8 mouse cellular contexts compared by ENCODE assay signal in genomic region chr12:83922724-83923485, GRCm38 (mm10). TPM values are rescaled to one million over a fixed set of nuclear protein-coding genes. Genes with fewer than 3 reads are reported as not detected.
DNase-seq lines count a peak whose midpoint lies in the region; ATAC-seq and TF ChIP-seq lines count a peak whose summit lies in the region.

No protein-coding gene starts in this region.

- peaks cover 14% of the 10 kb centered on the region; the same call in 1 of the 2 replicates for H3K4me1 ChIP-seq in lung, postnatal 0 days (ENCODE audit: insufficient read depth, low read depth, low read length)
- peaks cover 28% of the 10 kb centered on the region for H3K4me1 ChIP-seq in heart, postnatal 0 days (ENCODE audit: control insufficient read depth, insufficient read depth)
- peaks cover 56% of the 10 kb centered on the region for H3K4me1 ChIP-seq in liver, embryonic 12.5 days

- H3K4me2 ChIP-seq in lung, postnatal 0 days (replicated peaks; ENCODE audit: low read depth, low read length), result peak overlapping the region; percentile 54
- H3K4me2 ChIP-seq in heart, postnatal 0 days (ENCODE audit: low read depth, low read length), result peak overlapping the region; percentile 76
- peak overlapping the region; percentile 77 for H3K4me2 ChIP-seq in liver, embryonic 12.5 days

- no peaks in the 10 kb centered on the region for H3K27me3 ChIP-seq in lung, postnatal 0 days (replicated peaks; ENCODE audit: insufficient read depth, low read length)
- no peaks in the 10 kb centered on the region for H3K27me3 ChIP-seq in heart, postnatal 0 days (ENCODE audit: control insufficient read depth, insufficient read depth, low read length)
- H3K27me3 ChIP-seq in liver, embryonic 12.5 days (replicated peaks), result no peaks in the 10 kb centered on the region

- 27% methylated on average over 8 of the region's 8 CpGs for WGBS in lung, postnatal 0 days
- WGBS in heart, postnatal 0 days, result 32% methylated on average over 8 of the region's 8 CpGs
- 56% methylated on average over 8 of the region's 8 CpGs for whole genome bisulfite sequencing in liver, embryonic 12.5 days (ENCODE audit: insufficient replicate concordance)

- no peak for ATAC-seq in lung, postnatal 0 days
- no peak for ATAC-seq in heart, postnatal 0 days (ENCODE audit: insufficient read depth, low read depth)
- no peak for ATAC-seq in liver, embryonic 12.5 days

- no peak for DNase-seq in lung, postnatal 0 days (ENCODE audit: low spot score)
- no peak for DNase-seq in lung, postnatal 25 days (ENCODE audit: low spot score)
- DNase-seq in heart, postnatal 0 days (ENCODE audit: low spot score), result no peak
- DNase-seq in right cerebral cortex, postnatal 10 days (ENCODE audit: low spot score in 2 of 2), result no peak
- DNase-seq in right cerebral cortex, postnatal 25 days, result no peak
- no peak for DNase-seq in MN1 (ENCODE audit: low spot score)
- DNase-seq in spleen, postnatal 4 days (ENCODE audit: low spot score in 2 of 2), result no peak

- TF ChIP-seq CTCF in lung, postnatal 0 days (IDR thresholded peaks at IDR 0.05), result no peak
- TF ChIP-seq CTCF in heart, postnatal 0 days (IDR thresholded peaks at IDR 0.05; ENCODE audit: low read depth), result no peak

- no peaks in the 10 kb centered on the region for H3K36me3 ChIP-seq in lung, postnatal 0 days (ENCODE audit: insufficient read depth, low read length)
- H3K36me3 ChIP-seq in heart, postnatal 0 days (replicated peaks; ENCODE audit: control insufficient read depth, insufficient read depth, low read length), result 0 out of 2 replicates have a peak, but pooled peaks cover 3% of the 10 kb centered on the region
- no peaks in the 10 kb centered on the region for H3K36me3 ChIP-seq in liver, embryonic 12.5 days

- peak overlapping the region; percentile 35; the same call in 1 of the 2 replicates for H3K9ac ChIP-seq in lung, postnatal 0 days (replicated peaks; ENCODE audit: low read depth)
- H3K9ac ChIP-seq in heart, postnatal 0 days (replicated peaks; ENCODE audit: low read depth, low read length), result peak overlapping the region; percentile 76
- H3K9ac ChIP-seq in liver, embryonic 12.5 days, result peak overlapping the region; percentile 70

- no peak for TF ChIP-seq EP300 in lung, postnatal 0 days (IDR thresholded peaks at IDR 0.05)
- no peak for TF ChIP-seq EP300 in heart, postnatal 0 days (IDR thresholded peaks at IDR 0.05; ENCODE audit: low read depth)

- peak overlapping the region; percentile 99 for H3K4me3 ChIP-seq in lung, postnatal 0 days (ENCODE audit: low read depth, low read length)
- H3K4me3 ChIP-seq in heart, postnatal 0 days (ENCODE audit: low read depth, low read length), result peak overlapping the region; percentile 97
- peak overlapping the region; percentile 79 for H3K4me3 ChIP-seq in liver, embryonic 12.5 days

- H3K27ac ChIP-seq in lung, postnatal 0 days (ENCODE audit: low read length), result peak overlapping the region; percentile 71; the same call in 1 of the 2 replicates
- peak overlapping the region; percentile 73 for H3K27ac ChIP-seq in heart, postnatal 0 days (ENCODE audit: low read depth)
- peak overlapping the region; percentile 70 for H3K27ac ChIP-seq in liver, embryonic 12.5 days

- H3K9me3 ChIP-seq in lung, postnatal 0 days (ENCODE audit: low read length), result no peaks in the 10 kb centered on the region
- no peaks in the 10 kb centered on the region for H3K9me3 ChIP-seq in heart, postnatal 0 days (replicated peaks; ENCODE audit: control insufficient read depth, low read length)
- H3K9me3 ChIP-seq in liver, embryonic 12.5 days (replicated peaks), result no peaks in the 10 kb centered on the region

RNA-seq across cellular contexts. Expression of gene Numb, which starts 1.2 kb away (rescaled TPM):
- 52.6 and 57.8 TPM in 2 replicates for polyA plus RNA-seq in lung, postnatal 0 days (2015; fragmentation: Nextera tagmentation; extraction: Ambion mirVana)
- total RNA-seq in heart, postnatal 0 days (2014; rRNA removed; ENCODE audit: low replicate concordance), result 22.8 and 42.1 TPM in 2 replicates
- polyA plus RNA-seq in heart, postnatal 0 days (2015; fragmentation: Nextera tagmentation; extraction: Ambion mirVana), result 19.0 and 19.1 TPM in 2 replicates
- polyA plus RNA-seq in liver, embryonic 12.5 days (2016; fragmentation: Nextera tagmentation; extraction: Ambion mirVana), result 17.7 and 18.4 TPM in 2 replicates

RNA-seq across cellular contexts. Expression of gene Riox1, which starts 27.5 kb away (rescaled TPM):
- 11.7 and 11.9 TPM in 2 replicates for polyA plus RNA-seq in lung, postnatal 0 days (2015; fragmentation: Nextera tagmentation; extraction: Ambion mirVana)
- total RNA-seq in heart, postnatal 0 days (2014; rRNA removed; ENCODE audit: low replicate concordance), result 12.4 and 21.9 TPM in 2 replicates
- 4.6 and 5.1 TPM in 2 replicates for polyA plus RNA-seq in heart, postnatal 0 days (2015; fragmentation: Nextera tagmentation; extraction: Ambion mirVana)
- 22.3 and 22.8 TPM in 2 replicates for polyA plus RNA-seq in liver, embryonic 12.5 days (2016; fragmentation: Nextera tagmentation; extraction: Ambion mirVana)
